Mouse (Mus musculus) telencephalon, adult 2 months (tissue): ENCODE measurements around the gene 2010111I01Rik.
"Not testable (repeated sequence)": the region's sequence is repeated elsewhere in the genome, so short reads cannot be mapped to it uniquely, and the experiment has no call there.

Experiments
- DNase-seq: peaks from one replicate; pipeline ENCODE4 v3.0.0-alpha.2; 2011; ENCODE audit warnings: low read depth, low spot score

The 2010111I01Rik gene

DNA sequence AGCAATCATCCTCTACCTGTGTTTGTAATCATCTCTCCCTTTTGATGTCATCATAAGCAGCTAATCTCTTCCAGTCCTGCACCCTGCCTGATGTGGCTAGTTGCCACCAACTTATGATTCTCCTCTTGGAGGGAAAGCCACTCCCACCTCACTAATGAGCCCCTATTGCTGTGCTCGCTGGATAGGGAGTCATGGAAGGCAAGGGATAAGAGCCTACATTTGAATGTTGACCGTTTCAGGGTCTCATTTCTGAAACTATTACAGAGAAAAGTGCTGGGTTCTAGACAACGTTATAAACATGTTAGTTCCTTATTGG, 109.9 kb downstream of the 2010111I01Rik start:
- DNase-seq: no peak

DNA sequence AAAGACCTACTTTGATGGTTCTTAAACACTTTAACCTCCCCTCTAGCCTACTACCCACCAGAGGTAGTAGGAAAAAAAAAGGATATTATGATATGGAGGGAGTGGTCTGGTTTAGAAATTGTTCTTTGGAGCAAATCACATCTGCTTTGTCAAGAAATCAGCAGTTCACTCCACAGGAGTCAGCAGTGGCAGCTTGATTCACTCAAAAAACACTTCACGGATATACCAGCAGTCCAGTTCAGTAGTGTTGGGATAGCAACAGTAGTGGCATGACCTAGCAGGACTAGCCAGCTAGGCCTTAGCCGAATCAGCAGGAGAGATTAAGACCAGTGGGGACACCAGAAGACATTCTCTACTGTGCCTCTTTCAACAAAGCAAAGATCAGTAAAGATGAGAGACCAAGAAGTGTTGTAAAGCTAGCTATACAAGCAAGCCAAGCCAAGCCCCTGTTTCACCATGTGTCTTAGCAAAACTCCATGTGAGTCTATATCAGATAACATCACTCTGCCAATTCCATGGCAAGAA, 110.7 kb downstream of the 2010111I01Rik start:
- no peak for DNase-seq

- no peak for DNase-seq
These were observed 115.5 kb downstream of the 2010111I01Rik start for GRCm38 (mm10) chr13:63080191-63080590.

GRCm38 (mm10) chr13:63080823-63081222, 116.1 kb downstream of the 2010111I01Rik start:
- DNase-seq: no peak

DNA sequence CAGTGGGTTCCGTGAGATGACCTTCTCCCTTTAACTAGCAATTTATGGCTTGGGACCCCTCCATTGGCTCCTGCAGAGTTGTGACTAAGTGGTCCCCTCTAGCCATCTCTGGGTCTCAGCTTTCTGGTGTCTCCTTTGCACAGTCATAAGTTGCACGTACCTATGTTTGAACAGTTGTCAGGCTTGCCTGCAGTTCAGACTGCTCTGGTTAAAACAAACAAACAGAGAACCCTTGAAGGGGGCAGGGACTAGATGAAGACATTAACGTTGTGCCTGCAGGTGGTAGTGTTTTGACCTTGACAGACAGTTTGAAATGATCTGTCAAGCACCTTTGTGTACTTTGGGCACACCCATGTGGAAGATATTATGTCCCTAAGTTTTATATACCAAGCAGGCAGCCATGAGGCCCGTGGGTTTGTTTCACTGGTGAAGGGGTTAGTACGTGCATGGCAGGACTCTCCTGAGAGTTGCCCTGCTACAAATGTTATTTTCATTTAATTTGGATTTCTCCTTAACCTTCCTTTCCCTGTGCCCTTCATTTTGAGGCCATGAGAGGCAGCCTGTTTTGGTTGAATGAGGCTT, 118.0 kb downstream of the 2010111I01Rik start:
- DNase-seq: no peak

DNA sequence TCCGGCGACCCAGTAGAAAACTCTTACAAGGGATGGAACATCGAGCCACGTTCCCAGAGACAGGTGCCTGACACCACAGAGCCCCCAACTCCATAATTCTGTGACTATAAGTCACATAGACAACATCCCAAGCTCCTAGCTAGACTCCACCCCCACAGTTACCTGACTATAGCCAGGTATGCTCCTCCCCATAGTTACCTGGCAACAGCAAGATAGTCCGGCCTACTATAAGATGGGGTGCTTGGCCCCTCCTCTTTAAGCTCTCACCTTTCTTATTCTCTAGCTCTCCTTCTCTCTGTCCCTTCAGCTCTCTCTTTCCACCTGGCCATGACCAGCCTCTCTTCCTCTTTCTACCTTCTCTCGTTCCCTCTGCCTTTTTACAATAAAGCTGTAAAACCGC, 118.4 kb downstream of the 2010111I01Rik start:
- not testable (repeated sequence) for DNase-seq

GRCm38 (mm10) chr13:63083663-63084062, 119.0 kb downstream of the 2010111I01Rik start:
- DNase-seq: no peak

- DNase-seq: no peak
These were observed 123.4 kb downstream of the 2010111I01Rik start for GRCm38 (mm10) chr13:63087865-63088683.

DNA sequence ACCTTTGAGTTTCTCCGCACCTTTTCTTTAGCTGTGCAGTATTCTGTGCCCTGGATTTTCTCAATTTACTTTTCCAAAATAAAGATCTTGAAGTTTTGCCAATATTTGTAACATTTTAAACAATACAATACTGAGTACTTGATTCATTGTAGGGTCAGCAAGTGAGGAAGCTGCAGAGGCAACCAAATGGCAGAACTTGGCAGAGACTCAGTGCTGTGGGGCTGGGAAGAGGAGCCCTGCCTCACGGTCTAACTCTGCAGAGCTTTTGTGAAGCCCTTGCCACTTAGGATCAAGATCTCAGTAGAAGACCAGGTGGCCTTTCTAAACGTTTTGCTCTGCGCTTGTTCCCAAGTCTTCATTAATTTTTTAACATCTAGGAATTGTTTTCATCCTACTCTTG, 124.8 kb downstream of the 2010111I01Rik start:
- no peak for DNase-seq

GRCm38 (mm10) chr13:63091246-63091645, 126.6 kb downstream of the 2010111I01Rik start:
- no peak for DNase-seq

GRCm38 (mm10) chr13:63092299-63092698, 127.6 kb downstream of the 2010111I01Rik start:
- DNase-seq: no peak

- no peak for DNase-seq
These were observed 128.2 kb downstream of the 2010111I01Rik start for GRCm38 (mm10) chr13:63092874-63093273.

GRCm38 (mm10) chr13:63093636-63094035, 128.9 kb downstream of the 2010111I01Rik start:
- DNase-seq: no peak

DNA sequence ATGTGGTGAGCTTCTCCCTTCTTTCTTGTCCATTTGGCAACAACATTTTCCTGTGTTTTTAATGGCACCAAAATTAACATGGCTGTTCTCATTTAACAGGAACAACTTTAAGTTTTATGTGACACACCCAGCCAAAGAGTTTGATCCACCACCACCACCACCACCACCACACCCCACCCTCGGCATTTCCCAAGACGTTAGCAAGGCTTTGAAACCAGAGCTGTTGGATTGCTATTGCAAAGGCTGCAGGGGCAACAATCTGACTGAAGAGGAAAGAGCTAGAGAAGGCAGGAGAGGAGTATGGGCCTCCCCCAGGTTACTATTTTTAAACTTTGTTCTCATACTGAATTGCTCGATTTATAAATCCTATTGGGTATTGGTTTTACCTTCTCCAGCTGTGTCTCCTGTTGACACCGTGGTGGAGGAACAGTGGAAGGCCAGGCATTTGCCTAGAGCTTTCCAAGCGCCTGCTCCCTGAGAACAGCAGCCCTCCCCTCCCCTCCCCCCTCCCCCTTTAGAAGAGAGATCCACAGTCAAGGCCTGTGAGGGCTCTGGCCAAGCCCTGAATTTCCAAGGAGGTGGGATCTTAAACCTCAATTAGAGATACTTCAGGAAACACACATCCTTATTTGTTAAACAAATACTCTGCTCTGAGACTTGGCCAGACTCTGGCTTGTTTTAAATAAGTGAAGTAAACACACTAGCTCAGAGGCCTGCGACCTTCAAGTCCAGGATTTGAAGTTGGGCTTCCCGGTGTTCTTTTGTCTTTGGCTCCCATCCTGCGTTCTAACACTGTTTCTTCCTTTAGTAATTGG, 129.8 kb downstream of the 2010111I01Rik start:
- no peak for DNase-seq

DNA sequence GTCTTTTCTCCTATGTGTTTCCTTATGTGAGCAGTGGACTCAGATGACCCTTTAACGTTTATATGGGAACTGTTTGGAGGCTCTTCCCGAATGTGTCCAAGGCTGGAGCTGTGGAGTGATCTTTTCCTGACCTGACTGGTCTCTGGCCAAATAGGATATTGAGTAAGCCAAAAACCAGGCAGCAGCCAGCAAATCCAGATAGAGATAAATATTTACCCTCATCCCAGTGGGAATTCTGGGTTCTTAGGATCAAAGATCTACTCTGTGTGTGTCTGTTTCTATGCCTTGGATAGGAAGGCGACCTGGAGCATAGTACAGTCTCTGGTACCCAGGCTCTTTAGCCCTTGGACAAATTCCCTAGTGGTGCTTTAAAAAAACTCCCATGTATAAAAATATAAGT, 132.1 kb downstream of the 2010111I01Rik start:
- DNase-seq: no peak

- no peak for DNase-seq
These were observed 132.8 kb downstream of the 2010111I01Rik start for GRCm38 (mm10) chr13:63097440-63097930.

GRCm38 (mm10) chr13:63101761-63102160, 137.1 kb downstream of the 2010111I01Rik start:
- no peak for DNase-seq

DNA sequence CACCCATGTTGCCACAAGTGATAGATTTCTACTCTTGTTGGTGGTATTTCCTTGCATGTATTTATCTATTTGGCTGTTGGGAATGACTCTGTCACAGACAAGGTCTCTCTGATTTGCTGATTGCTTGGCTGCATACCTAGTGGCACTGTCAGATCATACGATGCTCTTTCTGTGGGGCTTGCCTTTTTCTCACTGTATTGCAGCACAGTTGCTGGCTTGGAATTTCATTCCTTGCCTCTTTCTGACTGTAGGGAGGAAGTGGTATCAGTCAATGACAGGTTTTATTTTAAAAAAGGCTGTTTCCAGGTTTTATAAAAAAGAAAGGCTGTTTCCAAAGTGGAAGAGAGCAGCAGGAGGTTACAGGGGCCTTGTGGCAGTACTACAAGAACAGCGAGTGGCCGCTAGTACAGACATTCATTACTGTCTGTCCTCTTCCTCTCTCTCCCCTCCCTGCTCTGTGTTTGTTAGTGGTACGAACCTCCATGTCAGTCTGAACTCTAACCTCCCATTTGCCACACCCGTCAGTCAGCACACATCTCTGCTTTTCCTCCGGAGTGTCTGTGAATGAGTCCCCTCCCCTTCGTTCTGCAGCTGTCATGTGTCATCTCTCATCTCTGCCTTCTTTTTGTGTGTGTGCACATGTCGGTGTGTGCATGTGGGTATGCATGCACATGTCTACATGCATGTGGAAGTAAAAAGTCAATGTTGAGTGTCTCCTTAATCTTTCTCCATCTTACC, 138.3 kb downstream of the 2010111I01Rik start:
- no peak for DNase-seq

DNA sequence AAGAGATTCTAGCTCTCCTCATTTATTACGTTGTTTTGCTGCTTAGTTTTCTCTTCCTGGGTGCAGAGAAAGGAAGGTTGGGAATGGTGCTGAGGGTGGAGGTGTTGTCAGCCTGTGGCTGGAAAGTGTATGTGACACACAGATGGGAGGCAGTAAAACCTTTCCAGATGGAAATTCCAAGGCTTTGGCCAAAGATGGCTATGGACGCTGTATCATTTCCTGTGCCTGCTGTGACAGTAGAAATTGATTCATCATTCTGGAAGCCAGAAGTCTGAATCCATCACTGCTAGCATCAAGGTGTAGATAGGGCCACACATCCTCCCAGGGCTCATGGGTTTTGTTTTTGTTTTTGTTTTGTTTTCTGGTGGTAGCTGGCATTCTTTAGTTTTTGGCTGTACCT, 141.9 kb downstream of the 2010111I01Rik start:
- DNase-seq: no peak

- no peak for DNase-seq
These were observed 143.9 kb downstream of the 2010111I01Rik start for GRCm38 (mm10) chr13:63108601-63109000.

GRCm38 (mm10) chr13:63111297-63112042, 146.8 kb downstream of the 2010111I01Rik start:
- no peak for DNase-seq
